ENCODE assay signal across 8 mouse cellular contexts in genomic region chr2:39325715-39326493, GRCm38 (mm10).
DNase-seq lines count a peak whose midpoint lies in the region; ATAC-seq and TF ChIP-seq lines count a peak whose summit lies in the region.

No protein-coding gene starts in this region.

- intact Hi-C loops in gastrocnemius, adult 2 months (cut with DNase I) = no loop called here

- ATAC-seq in intestine, embryonic 15.5 days = peak; percentile 79

- no peak overlapping the region for H3K27ac ChIP-seq in gastrocnemius, adult 2 months
- no peak overlapping the region for H3K27ac ChIP-seq in intestine, embryonic 15.5 days

- H3K4me1 ChIP-seq in intestine, embryonic 15.5 days (replicated peaks) = no peaks in the 10 kb centered on the region

- H3K36me3 ChIP-seq in intestine, embryonic 15.5 days = no peaks in the 10 kb centered on the region

- WGBS in intestine, embryonic 15.5 days = 9% methylated on average over 9 of the region's 9 CpGs

- H3K9me3 ChIP-seq in intestine, embryonic 15.5 days = no peaks in the 10 kb centered on the region

- H3K4me3 ChIP-seq in gastrocnemius, adult 2 months = peak overlapping the region; percentile 61
- H3K4me3 ChIP-seq in intestine, embryonic 15.5 days (replicated peaks) = peak overlapping the region; percentile 31

- TF ChIP-seq CTCF in gastrocnemius, adult 2 months (IDR thresholded peaks at IDR 0.05) = no peak

- no peaks in the 10 kb centered on the region for H3K27me3 ChIP-seq in intestine, embryonic 15.5 days (replicated peaks)

- H3K4me2 ChIP-seq in intestine, embryonic 15.5 days (replicated peaks) = peak overlapping the region; percentile 58

- H3K9ac ChIP-seq in intestine, embryonic 15.5 days = no peak overlapping the region

- DNase-seq in gastrocnemius, adult 2 months = no peak
- DNase-seq in gastrocnemius, adult 8-10 months (ENCODE audit: low spot score in 2 of 2) = no peak
- DNase-seq in Muller cell, postnatal 12 days (ENCODE audit: inconsistent ontology term) = peak; percentile 24
- peak; percentile 15 to 29 for DNase-seq in spleen, postnatal 36 days (ENCODE audit: low spot score in 2 of 2)
- DNase-seq in embryo, embryonic 9.5 days (ENCODE audit: extremely low spot score) = no peak
- no peak for DNase-seq in layer of hippocampus, adult 8-10 months (ENCODE audit: low spot score in 2 of 2)
- DNase-seq in layer of hippocampus, postnatal 14 days (ENCODE audit: low spot score in 2 of 2) = no peak

Comparison
In these comparisons a context has a peak if more than half of its experiments do, and no peak if none do; other contexts are left out.
1. DNase-seq: peak in Muller cell, postnatal 12 days (single experiment) and spleen, postnatal 36 days (2 of 2); none in gastrocnemius, adult 2 months (single experiment), gastrocnemius, adult 8-10 months (0 of 2), embryo, embryonic 9.5 days (single experiment), layer of hippocampus, adult 8-10 months (0 of 2) and layer of hippocampus, postnatal 14 days (0 of 2).